Mouse (Mus musculus) R1 (cell line): ENCODE results near the gene Cldn13.
"Not testable (repeated sequence)": the region's sequence is repeated elsewhere in the genome, so short reads cannot be mapped to it uniquely, and the experiment has no call there.

Source experiments
- DNase-seq: peaks from one replicate; pipeline ENCODE4 v3.0.0-alpha.2; 2018; ENCODE audit warnings: low read depth, low spot score

Gene Cldn13

GRCm38 (mm10) chr5:134915311-134915710, at the start of gene Cldn13:
Gene Cldn13, minus strand, starts transcription at chr5:134915526.
- DNase-seq: no peak

DNA sequence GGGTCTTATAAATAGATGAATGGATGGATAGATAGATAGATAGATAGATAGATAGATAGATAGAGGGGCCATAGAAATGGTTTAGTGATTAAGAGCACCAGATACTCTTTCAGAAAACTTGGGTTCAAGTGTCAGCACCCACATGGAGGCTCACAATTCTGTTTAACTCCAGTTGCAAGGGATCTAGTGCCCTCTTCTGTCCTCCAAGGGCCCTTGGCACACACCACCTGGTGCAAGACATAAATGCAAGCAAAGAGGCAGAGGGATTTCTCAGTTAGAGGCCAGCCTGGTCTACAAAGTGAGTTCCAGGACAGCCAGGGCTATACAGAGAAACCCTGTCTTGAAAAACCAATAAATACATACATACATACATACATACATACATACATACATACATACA, 49.3 kb upstream of the Cldn13 start:
- not testable (repeated sequence) for DNase-seq

DNA sequence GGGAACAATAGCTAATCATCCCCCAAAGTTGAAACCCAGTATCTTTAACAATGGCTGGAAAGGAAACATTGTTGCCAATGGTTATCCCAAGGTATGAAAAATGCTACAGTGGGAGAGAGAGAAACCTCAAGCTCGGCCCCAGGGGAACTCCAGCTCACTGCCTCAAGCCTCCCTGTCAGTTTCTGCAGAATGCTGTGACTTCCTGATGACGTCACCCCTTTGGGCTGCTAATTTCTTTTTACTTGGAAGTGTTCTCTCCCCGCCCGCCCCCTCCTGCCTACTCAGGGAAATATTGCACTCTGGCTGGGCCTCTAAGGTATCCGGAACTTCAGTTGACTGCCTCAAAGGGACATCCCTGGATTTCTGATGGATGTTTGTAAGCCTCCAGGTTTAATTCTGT, 48.2 kb upstream of the Cldn13 start:
- peak; percentile 70 for DNase-seq

DNA sequence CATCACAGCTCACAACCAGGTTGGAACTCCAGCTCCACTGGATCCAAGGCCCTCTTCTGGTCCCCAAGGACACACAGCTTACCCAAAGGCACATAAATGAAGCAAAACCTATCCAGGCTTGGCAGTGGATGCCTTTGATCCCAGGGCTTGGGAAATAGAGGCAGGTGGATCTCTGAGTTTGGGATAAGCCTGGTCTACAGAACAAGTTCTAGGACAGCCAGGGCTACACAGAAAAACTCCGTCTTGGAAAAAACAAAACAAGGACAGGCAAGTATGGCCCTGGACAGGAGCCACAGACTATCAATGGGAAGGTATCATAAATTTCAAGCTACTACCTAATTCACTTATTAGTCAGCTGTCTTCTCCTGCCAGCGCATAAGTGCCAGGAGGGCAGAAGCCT, 46.2 kb upstream of the Cldn13 start:
- DNase-seq: no peak

DNA sequence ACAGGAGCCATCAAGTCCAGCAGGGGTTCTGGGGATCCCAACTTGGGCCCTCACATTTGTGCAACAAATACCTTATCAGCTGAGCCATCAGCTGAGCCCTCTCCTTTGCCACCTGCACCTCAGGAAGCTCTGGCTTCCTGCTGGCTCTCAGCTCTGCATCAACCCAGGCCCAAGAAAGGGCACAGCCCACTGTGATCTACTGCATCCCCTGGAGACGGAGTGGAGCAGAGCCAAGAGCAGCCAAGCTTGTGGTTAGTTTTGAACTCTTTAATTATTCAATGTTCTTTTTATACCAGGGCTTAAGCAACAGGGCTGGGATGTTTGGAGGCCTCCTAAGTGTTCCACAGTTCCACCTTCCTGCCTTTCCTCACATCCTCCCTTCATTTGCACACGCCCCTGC, 45.1 kb upstream of the Cldn13 start:
- no peak for DNase-seq

GRCm38 (mm10) chr5:134959114-134959513, 43.8 kb upstream of the Cldn13 start:
- DNase-seq: no peak

GRCm38 (mm10) chr5:134955491-134955890, 40.2 kb upstream of the Cldn13 start:
- DNase-seq: no peak

DNA sequence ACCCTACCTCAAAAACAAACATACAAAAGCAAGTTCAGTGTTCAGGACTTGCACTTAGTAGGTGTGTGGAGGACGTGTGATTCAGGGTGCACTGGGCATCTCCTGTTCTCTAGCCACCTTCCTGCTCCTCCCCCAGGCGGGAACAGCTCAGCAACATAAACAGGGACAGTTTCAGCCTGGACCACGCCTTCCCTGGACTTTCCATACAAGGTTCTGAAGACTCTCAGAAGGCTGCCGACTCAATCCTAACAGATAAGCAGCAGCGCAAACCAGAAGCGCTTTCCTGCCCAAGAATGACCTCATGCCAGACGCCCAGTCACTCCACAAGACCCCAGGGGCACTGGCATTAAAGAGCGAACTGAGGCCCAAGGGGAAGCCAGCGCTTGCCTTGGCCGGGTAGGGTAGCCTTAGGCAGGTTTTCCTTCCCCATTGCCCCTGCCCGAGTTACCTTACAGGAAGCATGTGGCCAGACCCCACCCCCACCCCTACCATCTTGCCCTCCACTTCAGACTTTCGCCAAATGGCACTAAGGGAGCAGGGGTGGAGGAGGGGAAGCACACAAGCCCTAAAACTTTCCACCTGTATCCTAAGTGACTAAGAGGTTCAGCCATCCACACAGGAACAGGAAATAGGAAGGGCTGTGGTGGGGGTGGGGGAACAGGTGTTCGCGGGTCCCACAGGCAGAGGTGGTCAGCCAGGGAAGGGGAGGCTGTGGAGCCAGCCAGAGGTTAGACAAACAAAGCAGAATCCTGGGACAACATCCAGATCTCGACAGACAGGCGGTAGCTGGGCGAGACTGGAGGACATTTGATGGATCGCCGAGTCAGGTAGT, 35.9 kb upstream of the Cldn13 start:
- peak; percentile 74 for DNase-seq

GRCm38 (mm10) chr5:134948085-134948439, 32.7 kb upstream of the Cldn13 start:
- no peak for DNase-seq

- no peak for DNase-seq
These were observed 32.2 kb upstream of the Cldn13 start for GRCm38 (mm10) chr5:134947420-134948084.

- DNase-seq: peak; percentile 90
These were observed 31.5 kb upstream of the Cldn13 start, which contains the start of gene Cldn4 for GRCm38 (mm10) chr5:134946857-134947255. Gene Cldn4, minus strand, starts transcription at chr5:134946934.

DNA sequence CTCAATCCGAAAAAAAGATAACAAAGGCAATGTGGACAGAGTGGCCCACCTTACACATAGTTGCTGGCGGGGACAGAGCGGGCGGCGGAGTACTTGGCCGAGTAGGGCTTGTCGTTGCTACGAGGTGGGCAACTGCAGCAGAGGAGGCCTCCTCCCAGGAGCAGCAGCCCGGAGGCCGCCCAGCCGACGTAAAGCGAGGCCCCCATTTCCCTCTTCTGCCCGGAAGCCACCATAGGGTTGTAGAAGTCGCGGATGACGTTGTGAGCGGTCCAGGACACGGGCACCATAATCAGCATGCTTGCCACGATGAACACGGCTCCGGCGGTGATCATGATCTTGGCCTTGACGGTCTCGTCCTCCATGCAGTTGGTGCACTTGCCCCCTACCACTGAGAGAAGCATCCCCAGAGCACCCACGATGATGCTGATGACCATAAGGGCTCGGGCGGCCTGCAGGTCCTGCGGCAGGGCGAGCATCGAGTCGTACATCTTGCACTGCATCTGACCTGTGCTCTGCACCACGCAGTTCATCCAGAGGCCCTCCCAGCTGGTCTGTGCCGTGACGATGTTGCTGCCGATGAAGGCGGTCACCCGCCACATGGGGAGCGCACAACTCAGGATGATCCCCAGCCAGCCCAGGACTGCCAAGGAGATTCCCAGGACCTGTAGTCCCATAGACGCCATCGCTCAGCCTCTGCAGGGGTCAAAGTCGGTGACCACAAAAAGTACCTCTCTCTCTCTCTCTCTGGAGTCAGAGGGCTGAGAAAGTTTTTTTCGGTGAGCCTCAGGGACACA, 30.9 kb upstream of the Cldn13 start:
- DNase-seq: no peak

GRCm38 (mm10) chr5:134945266-134945959, 30.1 kb upstream of the Cldn13 start:
- DNase-seq: peak; percentile 88

DNA sequence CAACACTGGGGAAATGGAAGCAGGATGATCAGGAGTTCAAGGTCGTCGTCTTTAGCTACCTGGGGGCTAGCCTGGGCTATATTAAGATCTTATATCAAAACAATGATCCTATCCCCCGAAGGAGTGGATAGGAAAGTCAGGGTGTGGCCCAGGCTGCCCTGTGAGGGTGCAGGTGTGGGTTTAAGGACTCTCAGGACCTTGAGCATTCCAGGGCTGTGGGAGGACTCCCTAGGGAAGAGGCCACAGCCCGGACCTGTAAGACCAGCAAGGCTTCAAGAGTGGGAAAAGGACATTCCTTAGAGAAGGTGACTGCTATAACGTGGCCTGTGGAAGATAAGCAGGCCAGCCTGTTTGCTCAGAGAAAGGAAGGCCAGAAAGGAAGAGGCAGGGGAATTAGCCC, 28.9 kb upstream of the Cldn13 start:
- peak; percentile 78 for DNase-seq

GRCm38 (mm10) chr5:134942740-134943139, 27.4 kb upstream of the Cldn13 start:
- peak; percentile 94 for DNase-seq

GRCm38 (mm10) chr5:134941472-134942209, 26.3 kb upstream of the Cldn13 start:
- peak; percentile 97 for DNase-seq

- peak; percentile 85 for DNase-seq
These were observed 24.2 kb upstream of the Cldn13 start for GRCm38 (mm10) chr5:134939554-134939953.

- DNase-seq: peak; percentile 69
These were observed 23.7 kb upstream of the Cldn13 start for GRCm38 (mm10) chr5:134939069-134939468.

- DNase-seq: peak; percentile 74
These were observed 21.4 kb upstream of the Cldn13 start for GRCm38 (mm10) chr5:134936626-134937185.

DNA sequence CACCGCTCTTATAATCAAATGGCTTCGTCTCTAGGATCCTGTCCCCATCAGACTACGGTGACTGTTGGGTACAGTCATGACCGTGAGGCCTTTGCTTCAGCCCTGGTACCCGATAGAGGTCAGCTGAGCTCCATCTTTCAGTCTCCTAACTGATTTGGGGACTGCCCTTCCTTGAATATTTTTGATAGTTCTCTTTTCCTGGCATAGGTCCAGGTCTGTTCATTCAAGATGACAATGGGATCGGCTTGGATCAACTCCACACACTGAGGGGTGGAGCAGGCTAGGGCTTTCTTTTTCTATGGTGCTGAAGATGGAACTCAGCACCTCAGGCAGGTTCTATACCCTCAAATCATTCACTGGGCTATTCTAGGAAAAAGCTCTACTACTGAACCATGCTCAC, 20.7 kb upstream of the Cldn13 start:
- peak; percentile 61 for DNase-seq

- no peak for DNase-seq
These were observed 19.3 kb upstream of the Cldn13 start for GRCm38 (mm10) chr5:134934666-134935065.
